Mouse (Mus musculus) monocyte, adult 5-6 weeks (primary cell): Measurements from ENCODE around the gene Gm49359. TPM values are rescaled to one million over a fixed set of nuclear protein-coding genes. Genes with fewer than 3 reads are reported as not detected.
"Not testable (repeated sequence)": the region's sequence is repeated elsewhere in the genome, so short reads cannot be mapped to it uniquely, and the experiment has no call there.

ENCODE experiments used
- ATAC-seq: fragments of 153-309, 156-312 bp; replicated peaks from 2 replicates; pipeline ENCODE4 v1.8.0; 2017; ENCODE audit warnings: mild to moderate bottlenecking; ENCODE audit not compliant: low TSS enrichment, insufficient number of reproducible peaks, severe bottlenecking, poor library complexity, low FRiP score
- total RNA-seq: library from RNA; stranded (forward); fragments of 200-1000, 200-491, 200-594 nt; gene quantifications from 3 replicates; pipeline ENCODE4 v1.2.3, GENCODE M21; 2017

Gm49359 gene
- total RNA-seq: 12.6 to 22.8 TPM (median 22.4 TPM) in 3 replicates

GRCm38 (mm10) chr13:62466424-62467334 is at the start of gene Gm49359:
Gm49359 (minus strand) TSS chr13:62466832.
- peak; percentile 100 for ATAC-seq

GRCm38 (mm10) chr13:62510641-62511420 is 44.2 kb upstream of the Gm49359 start:
- ATAC-seq: not testable (repeated sequence)

- ATAC-seq: not testable (repeated sequence)
These were observed 6.0 kb upstream of the Gm49359 start for GRCm38 (mm10) chr13:62472661-62473060.

GRCm38 (mm10) chr13:62469947-62470346 is 3.3 kb upstream of the Gm49359 start:
- ATAC-seq: 0 out of 2 replicates have a peak, but pooled peaks have one; percentile 50

Other genes with a start within 250 kb of the Gm49359 start
- gene Gm3604, start 83.7 kb downstream of the Gm49359 start, total RNA-seq: 3.3 to 3.4 TPM in 2 of 3 replicates, not detected in the other
- gene Zfp935, start 91.7 kb upstream of the Gm49359 start, total RNA-seq: not detected in 3 replicates
- 1.9 to 5.0 TPM (median 3.9 TPM) in 3 replicates for gene Zfp934, start 104.4 kb upstream of the Gm49359 start, total RNA-seq
- gene 6720489N17Rik, start 157.3 kb upstream of the Gm49359 start, total RNA-seq: 2.0 to 10.9 TPM (median 2.5 TPM) in 3 replicates